Mouse (Mus musculus) small intestine, adult 2 months (tissue): ENCODE results near the gene Zfp553.

Experiments
- CTCF ChIP-seq: fragments of 200-500 bp; IDR thresholded peaks from 2 replicates; pipeline ENCODE4 v1.5.1; 2012; ENCODE audit warnings: low read depth, mild to moderate bottlenecking, control low read depth, inconsistent platforms, low read length, moderate library complexity, mixed read lengths; ENCODE audit not compliant: insufficient replicate concordance, insufficient read length; ENCODE audit errors: extremely low read depth
- POLR2A ChIP-seq: fragments of 200-500 bp; IDR thresholded peaks from 2 replicates; pipeline ENCODE4 v1.6.1; 2012; ENCODE audit warnings: low read depth, mild to moderate bottlenecking, control low read depth, inconsistent platforms, low read length, moderate library complexity

DNA sequence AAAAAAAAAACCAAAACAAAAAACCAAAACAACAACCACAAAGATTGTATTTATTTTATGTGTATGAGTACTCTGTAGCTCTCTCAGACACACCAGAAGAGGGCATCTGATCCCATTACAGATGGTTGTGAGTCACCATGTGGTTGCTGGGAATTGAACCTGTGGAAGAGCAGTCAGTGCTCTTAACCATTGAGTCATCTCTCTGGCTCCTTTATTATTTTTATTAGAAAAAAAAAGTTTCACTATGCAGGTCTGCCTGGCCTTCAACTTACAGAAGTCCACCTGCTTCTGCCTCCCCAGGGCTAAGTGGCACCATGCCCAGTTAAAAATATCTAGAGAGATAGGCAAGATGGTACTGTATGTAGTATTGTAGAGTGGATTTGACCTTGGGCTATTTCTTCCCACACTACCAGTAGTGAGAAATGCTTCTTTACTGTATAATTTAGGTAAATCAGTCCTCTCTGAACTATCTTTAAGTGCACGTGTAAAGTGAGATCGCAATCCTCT lies 10.6 kb downstream of the Zfp553 start:
- TF ChIP-seq CTCF (no peak), POLR2A (no peak)
